Mouse (Mus musculus) hindbrain, embryonic 16.5 days (tissue): ENCODE measurements around the gene Npat. TPM values are rescaled to one million over a fixed set of nuclear protein-coding genes. Genes with fewer than 3 reads are reported as not detected.

Experiments
- ATAC-seq: fragments of 200-750 bp; cut with Nextera tagmentation; 2 replicates; pipeline ENCODE4 v1.8.0; 2017; ENCODE audit warnings: moderate TSS enrichment, moderate library complexity
- H3K27ac ChIP-seq: fragments of 300-500 bp; sonication (generic); 2 replicates; pipeline ENCODE4 v1.5.1; 2014; ENCODE audit warnings: low read depth, mild to moderate bottlenecking, control low read depth, low read length, moderate library complexity
- H3K27me3 ChIP-seq: fragments of 300-500 bp; sonication (generic); replicated peaks from 2 replicates; pipeline ENCODE4 v1.6.1; 2014; ENCODE audit warnings: low read length; ENCODE audit not compliant: control insufficient read depth, insufficient read depth
- H3K36me3 ChIP-seq: fragments of 300-500 bp; sonication (generic); 2 replicates; pipeline ENCODE4 v1.6.1; 2014; ENCODE audit warnings: mild to moderate bottlenecking, low read length, moderate library complexity, mixed read lengths; ENCODE audit not compliant: control insufficient read depth, insufficient read depth
- H3K4me1 ChIP-seq: fragments of 300-500 bp; sonication (generic); 2 replicates; pipeline ENCODE4 v1.6.1; 2014; ENCODE audit warnings: low read depth, low read length; ENCODE audit not compliant: control insufficient read depth, insufficient read depth
- H3K4me2 ChIP-seq: fragments of 300-500 bp; sonication (generic); 2 replicates; pipeline ENCODE4 v1.6.1; 2014; ENCODE audit warnings: mild to moderate bottlenecking, low read length, control low read depth, moderate library complexity
- H3K4me3 ChIP-seq: fragments of 300-500 bp; sonication (generic); 2 replicates; pipeline ENCODE4 v1.5.1; 2014; ENCODE audit warnings: mild to moderate bottlenecking, low read length, control low read depth, moderate library complexity
- H3K9ac ChIP-seq: fragments of 300-500 bp; sonication (generic); 2 replicates; pipeline ENCODE4 v1.6.1; 2014; ENCODE audit warnings: low read depth, mild to moderate bottlenecking, control low read depth, low read length, moderate library complexity
- H3K9me3 ChIP-seq: fragments of 300-500 bp; sonication (generic); 2 replicates; pipeline ENCODE4 v1.6.1; 2014; ENCODE audit warnings: mild to moderate bottlenecking, low read length, moderate library complexity; ENCODE audit not compliant: control insufficient read depth
- WGBS: fragments of 180-500 bp; shearing (Covaris S2); extraction: QIAGEN DNeasy Blood & Tissue Kit; methylation state at CpG from one replicate; pipeline ENCODE4 v1.1.7; 2014; 5-methylcytosine and 5-hydroxymethylcytosine counted together
- polyA plus RNA-seq: library from polyadenylated mRNA; unstranded; fragments of >200 nt; fragmentation: Nextera tagmentation; extraction: Ambion mirVana; gene quantifications from 2 replicates; pipeline ENCODE4 v1.2.1, GENCODE M21; 2015

Gene Npat
- polyA plus RNA-seq, 1 experiment from 2014 or later, result 9.5 TPM

GRCm38 (mm10) chr9:53607816-53608215, 71.0 kb downstream of the Npat start:
- H3K4me3 ChIP-seq, result no peak overlapping the region
- H3K4me2 ChIP-seq, result no peak overlapping the region
- no peak for ATAC-seq
- H3K36me3 ChIP-seq, result no peaks in the 10 kb centered on the region
- 92% methylated on average over 4 of the region's 4 CpGs for WGBS
- no peak overlapping the region for H3K9ac ChIP-seq
- no peaks in the 10 kb centered on the region for H3K9me3 ChIP-seq
- H3K4me1 ChIP-seq, result peaks cover 10% of the 10 kb centered on the region
- no peaks in the 10 kb centered on the region for H3K27me3 ChIP-seq
- no peak overlapping the region for H3K27ac ChIP-seq

- Histone ChIP-seq H3K27ac (peak overlapping the region; percentile 84), H3K4me3 (peak overlapping the region; percentile 90), H3K27me3 (no peaks in the 10 kb centered on the region), H3K9me3 (no peaks in the 10 kb centered on the region), H3K36me3 (no peaks in the 10 kb centered on the region), H3K4me2 (peak overlapping the region; percentile 73), H3K9ac (peak overlapping the region; percentile 98), H3K4me1 (peaks cover 10% of the 10 kb centered on the region)
- WGBS, result 67% methylated on average over 12 of the region's 12 CpGs
- ATAC-seq, result no peak
Observed at GRCm38 (mm10) chr9:53609306-53609967, 72.6 kb downstream of the Npat start.

- H3K27me3 ChIP-seq, result no peaks in the 10 kb centered on the region
- peak within 1 kb of the TSS; percentile 73 for H3K4me2 ChIP-seq
- WGBS, result 4% methylated on average over 48 of the region's 52 CpGs
- H3K27ac ChIP-seq, result peak within 1 kb of the TSS; percentile 84
- peak; percentile 99 for ATAC-seq
- H3K9ac ChIP-seq, result peak within 1 kb of the TSS; percentile 98
- peak within 1 kb of the TSS; percentile 90 for H3K4me3 ChIP-seq
- H3K4me1 ChIP-seq, result peaks cover 10% of the 10 kb centered on the region
- no peaks in the 10 kb centered on the region for H3K9me3 ChIP-seq
- no peaks in the 10 kb centered on the region for H3K36me3 ChIP-seq
Observed at GRCm38 (mm10) chr9:53609968-53610781, 73.3 kb downstream of the Npat start, which contains the start of gene Acat1. Gene Acat1, minus strand, starts transcription at chr9:53610382.

- Histone ChIP-seq H3K4me1 (peaks cover 1% of the 10 kb centered on the region; the same call in 1 of the 2 replicates), H3K9ac (no peak overlapping the region)
- 88% methylated on average over 4 of the region's 4 CpGs for WGBS
Observed at GRCm38 (mm10) chr9:53614286-53614685, 77.4 kb downstream of the Npat start.

GRCm38 (mm10) chr9:53615246-53615645, 78.4 kb downstream of the Npat start:
- Histone ChIP-seq H3K27me3 (no peaks in the 10 kb centered on the region), H3K36me3 (peaks cover 12% of the 10 kb centered on the region), H3K4me1 (no peaks in the 10 kb centered on the region), H3K27ac (no peak overlapping the region), H3K9me3 (no peaks in the 10 kb centered on the region), H3K9ac (no peak overlapping the region), H3K4me2 (no peak overlapping the region), H3K4me3 (no peak overlapping the region)
- ATAC-seq, result no peak
- 84% methylated on average over 8 of the region's 8 CpGs for WGBS

More at GRCm38 (mm10) chr9:53614286-53614685, 77.4 kb downstream of the Npat start:
- no peaks in the 10 kb centered on the region for H3K27me3 ChIP-seq
- ATAC-seq, result no peak
- peaks cover 8% of the 10 kb centered on the region for H3K36me3 ChIP-seq
- H3K27ac ChIP-seq, result no peak overlapping the region
- H3K9me3 ChIP-seq, result no peaks in the 10 kb centered on the region
- no peak overlapping the region for H3K4me3 ChIP-seq
- no peak overlapping the region for H3K4me2 ChIP-seq

Other genes starting within 250 kb of the Npat start
- gene Exph5, start 235.4 kb upstream of the Npat start, polyA plus RNA-seq, result 0.48 and 0.55 TPM in 2 replicates
- gene Kdelc2, start 153.0 kb upstream of the Npat start, polyA plus RNA-seq, result 7.2 and 8.7 TPM in 2 replicates
- 0.30 TPM in 2 replicates for gene 4930550C14Rik, start 134.7 kb upstream of the Npat start, polyA plus RNA-seq
- gene Atm, start 307 bp upstream of the Npat start, polyA plus RNA-seq, result 6.1 and 6.8 TPM in 2 replicates
- 179 and 204 TPM in 2 replicates for gene Acat1, start 73.3 kb downstream of the Npat start, polyA plus RNA-seq
- gene Cul5, start 133.0 kb downstream of the Npat start, polyA plus RNA-seq, result 30.6 and 35.9 TPM in 2 replicates
- gene Rab39, start 169.2 kb downstream of the Npat start, polyA plus RNA-seq, result 3.7 and 3.8 TPM in 2 replicates
- gene Slc35f2, start 234.5 kb downstream of the Npat start, polyA plus RNA-seq, result 20.4 and 23.5 TPM in 2 replicates